Mouse (Mus musculus): ENCODE results near the gene Bivm. TPM values are rescaled to one million over a fixed set of nuclear protein-coding genes. Genes with fewer than 3 reads are reported as not detected.

Bivm gene
- 27.9 and 31.2 TPM in 2 replicates for polyA plus RNA-seq (2014; fragmentation: Nextera tagmentation; extraction: Ambion mirVana)

- ATAC-seq (ENCODE audit: low FRiP score) (peak; percentile 94), DNase-seq (ENCODE audit: low spot score, missing footprints) (peak; percentile 97)
- Histone ChIP-seq H3K9ac (ENCODE audit: low read length) (peak within 1 kb of the TSS; percentile 75), H3K36me3 (ENCODE audit: control insufficient read depth, insufficient read depth, low read length) (no peaks in the 10 kb centered on the region), H3K4me3 (ENCODE audit: low read depth, low read length) (peak within 1 kb of the TSS; percentile 69), H3K27me3 (ENCODE audit: control insufficient read depth, insufficient read depth, low read length) (no peaks in the 10 kb centered on the region), H3K9me3 (ENCODE audit: control insufficient read depth, low read length) (no peaks in the 10 kb centered on the region), H3K4me1 (ENCODE audit: control insufficient read depth, insufficient read depth, low read length) (peaks cover 6% of the 10 kb centered on the region; the same call in 1 of the 2 replicates), H3K4me2 (peak within 1 kb of the TSS; percentile 81), H3K27ac (ENCODE audit: low read depth, low read length) (peak within 1 kb of the TSS; percentile 93)
- under 1% methylated on average over 39 of the region's 39 CpGs for WGBS
Measured at GRCm38 (mm10) chr1:44118239-44119054, at the start of gene Bivm, which contains the start of gene Kdelc1. Bivm (plus strand) TSS chr1:44118957. Kdelc1 (minus strand) TSS chr1:44118808.

- Histone ChIP-seq H3K4me1 (ENCODE audit: control insufficient read depth, insufficient read depth, low read length) (peaks cover 9% of the 10 kb centered on the region; the same call in 1 of the 2 replicates), H3K9ac (ENCODE audit: low read length) (peak overlapping the region; percentile 83), H3K9me3 (ENCODE audit: control insufficient read depth, low read length) (no peaks in the 10 kb centered on the region), H3K36me3 (ENCODE audit: control insufficient read depth, insufficient read depth, low read length) (no peaks in the 10 kb centered on the region; the same call in 1 of the 2 replicates), H3K4me2 (peak overlapping the region; percentile 54), H3K4me3 (ENCODE audit: low read depth, low read length) (peak overlapping the region; percentile 83), H3K27me3 (ENCODE audit: control insufficient read depth, insufficient read depth, low read length) (no peaks in the 10 kb centered on the region), H3K27ac (ENCODE audit: low read depth, low read length) (peak overlapping the region; percentile 88)
- WGBS = under 1% methylated on average over 54 of the region's 55 CpGs
- DNase-seq (ENCODE audit: low spot score, missing footprints) (peak; percentile 94), ATAC-seq (ENCODE audit: low FRiP score) (peak; percentile 85)
Measured at GRCm38 (mm10) chr1:44101448-44102225, 17.1 kb upstream of the Bivm start.

GRCm38 (mm10) chr1:44102259-44102717, 16.5 kb upstream of the Bivm start, which contains the start of gene Tex30:
Tex30 (minus strand) TSS chr1:44102441.
- DNase-seq (ENCODE audit: low spot score, missing footprints) (peak; percentile 99), ATAC-seq (ENCODE audit: low FRiP score) (peak; percentile 97)
- H3K27ac ChIP-seq (ENCODE audit: low read depth, low read length) = peak within 1 kb of the TSS; percentile 88
- WGBS = under 1% methylated on average over 53 of the region's 55 CpGs
- peak within 1 kb of the TSS; percentile 54 for H3K4me2 ChIP-seq
- peak within 1 kb of the TSS; percentile 83 for H3K9ac ChIP-seq (ENCODE audit: low read length)
- no peaks in the 10 kb centered on the region for H3K9me3 ChIP-seq (ENCODE audit: control insufficient read depth, low read length)
- no peaks in the 10 kb centered on the region for H3K27me3 ChIP-seq (ENCODE audit: control insufficient read depth, insufficient read depth, low read length)
- peaks cover 9% of the 10 kb centered on the region; the same call in 1 of the 2 replicates for H3K4me1 ChIP-seq (ENCODE audit: control insufficient read depth, insufficient read depth, low read length)
- peak within 1 kb of the TSS; percentile 83 for H3K4me3 ChIP-seq (ENCODE audit: low read depth, low read length)
- no peaks in the 10 kb centered on the region; the same call in 1 of the 2 replicates for H3K36me3 ChIP-seq (ENCODE audit: control insufficient read depth, insufficient read depth, low read length)

GRCm38 (mm10) chr1:44102939-44103338, 15.8 kb upstream of the Bivm start:
- no peak overlapping the region for H3K27ac ChIP-seq (ENCODE audit: low read depth, low read length)

GRCm38 (mm10) chr1:44117571-44117970, 1.2 kb upstream of the Bivm start:
- peak overlapping the region; percentile 81 for H3K4me2 ChIP-seq
- H3K36me3 ChIP-seq (ENCODE audit: control insufficient read depth, insufficient read depth, low read length) = peaks cover 2% of the 10 kb centered on the region; the same call in 1 of the 2 replicates
- H3K9me3 ChIP-seq (ENCODE audit: control insufficient read depth, low read length) = no peaks in the 10 kb centered on the region
- H3K27me3 ChIP-seq (ENCODE audit: control insufficient read depth, insufficient read depth, low read length) = no peaks in the 10 kb centered on the region
- H3K4me3 ChIP-seq (ENCODE audit: low read depth, low read length) = no peak overlapping the region
- ATAC-seq (ENCODE audit: low FRiP score) = no peak
- DNase-seq (ENCODE audit: low spot score, missing footprints) = no peak
- H3K4me1 ChIP-seq (ENCODE audit: control insufficient read depth, insufficient read depth, low read length) = peaks cover 6% of the 10 kb centered on the region; the same call in 1 of the 2 replicates
- no peak overlapping the region for H3K27ac ChIP-seq (ENCODE audit: low read depth, low read length)
- no peak overlapping the region for H3K9ac ChIP-seq (ENCODE audit: low read length)

More at GRCm38 (mm10) chr1:44102939-44103338, 15.8 kb upstream of the Bivm start:
- no peaks in the 10 kb centered on the region for H3K9me3 ChIP-seq (ENCODE audit: control insufficient read depth, low read length)
- peak overlapping the region; percentile 83 for H3K9ac ChIP-seq (ENCODE audit: low read length)
- peak overlapping the region; percentile 83 for H3K4me3 ChIP-seq (ENCODE audit: low read depth, low read length)
- peaks cover 1% of the 10 kb centered on the region; the same call in 1 of the 2 replicates for H3K36me3 ChIP-seq (ENCODE audit: control insufficient read depth, insufficient read depth, low read length)
- peak; percentile 12; the same call in 1 of the 2 replicates for ATAC-seq (ENCODE audit: low FRiP score)
- DNase-seq (ENCODE audit: low spot score, missing footprints) = peak; percentile 89
- peaks cover 9% of the 10 kb centered on the region; the same call in 1 of the 2 replicates for H3K4me1 ChIP-seq (ENCODE audit: control insufficient read depth, insufficient read depth, low read length)
- H3K4me2 ChIP-seq = peak overlapping the region; percentile 54
- no peaks in the 10 kb centered on the region for H3K27me3 ChIP-seq (ENCODE audit: control insufficient read depth, insufficient read depth, low read length)
- WGBS = 17% methylated on average over 5 of the region's 5 CpGs

GRCm38 (mm10) chr1:44119201-44120073, 680 bp downstream of the Bivm start:
- Histone ChIP-seq H3K4me3 (ENCODE audit: low read depth, low read length) (peak overlapping the region; percentile 69), H3K27ac (ENCODE audit: low read depth, low read length) (peak overlapping the region; percentile 93), H3K9ac (ENCODE audit: low read length) (peak overlapping the region; percentile 75), H3K36me3 (ENCODE audit: control insufficient read depth, insufficient read depth, low read length) (no peaks in the 10 kb centered on the region), H3K9me3 (ENCODE audit: control insufficient read depth, low read length) (no peaks in the 10 kb centered on the region), H3K4me2 (peak overlapping the region; percentile 81), H3K4me1 (ENCODE audit: control insufficient read depth, insufficient read depth, low read length) (peaks cover 6% of the 10 kb centered on the region; the same call in 1 of the 2 replicates), H3K27me3 (ENCODE audit: control insufficient read depth, insufficient read depth, low read length) (no peaks in the 10 kb centered on the region)
- ATAC-seq (ENCODE audit: low FRiP score) = peak; percentile 89
- DNase-seq (ENCODE audit: low spot score, missing footprints) = peak; percentile 97
- WGBS = 1% methylated on average over 42 of the region's 43 CpGs

GRCm38 (mm10) chr1:44120074-44120406, 1.3 kb downstream of the Bivm start:
- DNase-seq (ENCODE audit: low spot score, missing footprints) = no peak
- peak overlapping the region; percentile 93 for H3K27ac ChIP-seq (ENCODE audit: low read depth, low read length)

GRCm38 (mm10) chr1:44122256-44122655, 3.5 kb downstream of the Bivm start:
- WGBS = 90% methylated on average over 3 of the region's 3 CpGs
- H3K36me3 ChIP-seq (ENCODE audit: control insufficient read depth, insufficient read depth, low read length) = no peaks in the 10 kb centered on the region
- H3K4me2 ChIP-seq = no peak overlapping the region

More at GRCm38 (mm10) chr1:44120074-44120406, 1.3 kb downstream of the Bivm start:
- Histone ChIP-seq H3K4me2 (peak overlapping the region; percentile 81), H3K9ac (ENCODE audit: low read length) (peak overlapping the region; percentile 75), H3K27me3 (ENCODE audit: control insufficient read depth, insufficient read depth, low read length) (no peaks in the 10 kb centered on the region), H3K9me3 (ENCODE audit: control insufficient read depth, low read length) (no peaks in the 10 kb centered on the region), H3K4me1 (ENCODE audit: control insufficient read depth, insufficient read depth, low read length) (peaks cover 6% of the 10 kb centered on the region; the same call in 1 of the 2 replicates), H3K4me3 (ENCODE audit: low read depth, low read length) (peak overlapping the region; percentile 69), H3K36me3 (ENCODE audit: control insufficient read depth, insufficient read depth, low read length) (no peaks in the 10 kb centered on the region)
- no peak for ATAC-seq (ENCODE audit: low FRiP score)
- WGBS = 8% methylated on average over 6 of the region's 6 CpGs

More at GRCm38 (mm10) chr1:44122256-44122655, 3.5 kb downstream of the Bivm start:
- Histone ChIP-seq H3K27me3 (ENCODE audit: control insufficient read depth, insufficient read depth, low read length) (no peaks in the 10 kb centered on the region), H3K4me3 (ENCODE audit: low read depth, low read length) (no peak overlapping the region), H3K4me1 (ENCODE audit: control insufficient read depth, insufficient read depth, low read length) (peaks cover 6% of the 10 kb centered on the region; the same call in 1 of the 2 replicates), H3K9me3 (ENCODE audit: control insufficient read depth, low read length) (no peaks in the 10 kb centered on the region), H3K27ac (ENCODE audit: low read depth, low read length) (no peak overlapping the region), H3K9ac (ENCODE audit: low read length) (no peak overlapping the region)
- ATAC-seq (ENCODE audit: low FRiP score) = no peak
- DNase-seq (ENCODE audit: low spot score, missing footprints) = no peak
